ENCODE assay signal across 11 mouse cellular contexts in the genomic region with DNA sequence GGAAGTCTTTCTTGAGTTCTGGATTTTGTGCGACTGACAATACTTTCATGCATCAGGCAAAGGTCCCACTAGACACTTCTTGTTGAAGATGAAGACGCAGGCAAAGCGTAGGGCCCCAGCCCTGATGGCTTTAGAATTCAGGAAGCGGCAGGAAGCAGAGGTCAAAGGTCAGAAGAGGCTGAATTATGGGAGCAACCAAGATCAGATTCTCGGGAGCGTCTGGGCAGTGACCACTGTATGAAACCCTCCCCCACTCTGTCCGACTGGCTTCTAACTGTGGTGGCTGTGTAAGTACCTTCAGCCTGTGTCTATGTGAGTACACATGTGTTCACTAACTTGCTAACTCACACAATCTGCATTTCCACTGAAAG.
DNase-seq lines count a peak whose midpoint lies in the region; ATAC-seq lines count a peak whose summit lies in the region.
"Had no signal": no experiment of that assay in that cellular context is flagged by ENCODE, and none has a peak within 500 bp of the region (broad histone marks: within the 10 kb centered on the region; RNA-seq: fewer than 3 reads in every experiment).

No protein-coding gene starts in this region.

- H3K27me3 ChIP-seq in forebrain, embryonic 10.5 days (ENCODE audit: poor library complexity, severe bottlenecking) = peaks cover 20% of the 10 kb centered on the region
- no peaks in the 10 kb centered on the region for H3K27me3 ChIP-seq in forebrain, embryonic 11.5 days (ENCODE audit: control insufficient read depth, insufficient read depth, low read length)
- peaks cover 11% of the 10 kb centered on the region; the same call in 1 of the 2 replicates for H3K27me3 ChIP-seq in midbrain, embryonic 12.5 days
- no peaks in the 10 kb centered on the region for H3K27me3 ChIP-seq in midbrain, embryonic 15.5 days (replicated peaks)
- no peaks in the 10 kb centered on the region for H3K27me3 ChIP-seq in intestine, embryonic 16.5 days (replicated peaks; ENCODE audit: control insufficient read depth, insufficient read depth, low read length)
- H3K27me3 ChIP-seq in stomach, embryonic 16.5 days (ENCODE audit: control insufficient read depth, insufficient read depth, low read length) = no peaks in the 10 kb centered on the region

- no peak for ATAC-seq in forebrain, embryonic 11.5 days (replicated peaks; ENCODE audit: low FRiP score)
- ATAC-seq in midbrain, embryonic 12.5 days (ENCODE audit: low FRiP score, low read depth) = no peak
- no peak for ATAC-seq in midbrain, embryonic 15.5 days (replicated peaks)
- ATAC-seq in intestine, embryonic 16.5 days = no peak
- no peak for ATAC-seq in stomach, embryonic 16.5 days (ENCODE audit: insufficient read depth, low FRiP score)

- WGBS in forebrain, embryonic 10.5 days = 60% methylated on average over 7 of the region's 7 CpGs
- 72% methylated on average over 7 of the region's 7 CpGs for WGBS in forebrain, embryonic 11.5 days
- WGBS in midbrain, embryonic 12.5 days = 60% methylated on average over 7 of the region's 7 CpGs
- 68% methylated on average over 7 of the region's 7 CpGs for WGBS in midbrain, embryonic 15.5 days
- 39% methylated on average over 7 of the region's 7 CpGs for WGBS in intestine, embryonic 16.5 days
- WGBS in stomach, embryonic 16.5 days = 49% methylated on average over 7 of the region's 7 CpGs

- no peak overlapping the region for H3K4me3 ChIP-seq in forebrain, embryonic 10.5 days
- no peak overlapping the region for H3K4me3 ChIP-seq in forebrain, embryonic 11.5 days (ENCODE audit: low read depth, low read length)
- H3K4me3 ChIP-seq in midbrain, embryonic 12.5 days = no peak overlapping the region
- no peak overlapping the region for H3K4me3 ChIP-seq in midbrain, embryonic 15.5 days
- no peak overlapping the region for H3K4me3 ChIP-seq in intestine, embryonic 16.5 days (ENCODE audit: low read length)
- H3K4me3 ChIP-seq in stomach, embryonic 16.5 days (replicated peaks; ENCODE audit: low read length) = no peak overlapping the region
- H3K4me3 ChIP-seq: gastrocnemius, adult 2 months; myocyte had no signal

- H3K4me1 ChIP-seq in forebrain, embryonic 10.5 days = peaks cover 54% of the 10 kb centered on the region
- peaks cover 6% of the 10 kb centered on the region; the same call in 1 of the 2 replicates for H3K4me1 ChIP-seq in forebrain, embryonic 11.5 days (replicated peaks; ENCODE audit: control insufficient read depth, insufficient read depth, low read length)
- H3K4me1 ChIP-seq in midbrain, embryonic 12.5 days = peaks cover 16% of the 10 kb centered on the region
- H3K4me1 ChIP-seq in midbrain, embryonic 15.5 days = no peaks in the 10 kb centered on the region
- peaks cover 22% of the 10 kb centered on the region for H3K4me1 ChIP-seq in intestine, embryonic 16.5 days (ENCODE audit: control insufficient read depth, insufficient read depth, low read length)
- H3K4me1 ChIP-seq in stomach, embryonic 16.5 days (ENCODE audit: control insufficient read depth, insufficient read depth, low read length) = peaks cover 18% of the 10 kb centered on the region; the same call in 1 of the 2 replicates

- DNase-seq in forebrain, embryonic 10.5 days (ENCODE audit: extremely low spot score, low spot score) = no peak
- no peak for DNase-seq in forebrain, embryonic 11.5 days (ENCODE audit: low spot score)
- DNase-seq in urinary bladder, adult 2 months (ENCODE audit: low spot score) = no peak
- DNase-seq in frontal cortex, postnatal 14 days (ENCODE audit: low spot score in 2 of 2) = no peak
- DNase-seq: gastrocnemius, adult 2 months; lung, adult 18-20 months had no signal

- H3K9me3 ChIP-seq in forebrain, embryonic 10.5 days = no peaks in the 10 kb centered on the region
- H3K9me3 ChIP-seq in forebrain, embryonic 11.5 days (ENCODE audit: control insufficient read depth, low read length) = no peaks in the 10 kb centered on the region
- H3K9me3 ChIP-seq in midbrain, embryonic 12.5 days = no peaks in the 10 kb centered on the region
- no peaks in the 10 kb centered on the region for H3K9me3 ChIP-seq in midbrain, embryonic 15.5 days
- H3K9me3 ChIP-seq in intestine, embryonic 16.5 days (ENCODE audit: control insufficient read depth, low read length) = no peaks in the 10 kb centered on the region
- no peaks in the 10 kb centered on the region for H3K9me3 ChIP-seq in stomach, embryonic 16.5 days (replicated peaks; ENCODE audit: control insufficient read depth, low read length)

- H3K4me2 ChIP-seq in forebrain, embryonic 11.5 days (ENCODE audit: low read depth, low read length, severe bottlenecking) = no peak overlapping the region
- no peak overlapping the region for H3K4me2 ChIP-seq in midbrain, embryonic 12.5 days (replicated peaks)
- H3K4me2 ChIP-seq in midbrain, embryonic 15.5 days = no peak overlapping the region
- H3K4me2 ChIP-seq in intestine, embryonic 16.5 days (ENCODE audit: low read depth, low read length) = no peak overlapping the region
- no peak overlapping the region for H3K4me2 ChIP-seq in stomach, embryonic 16.5 days (ENCODE audit: low read depth, low read length)

- no peaks in the 10 kb centered on the region for H3K36me3 ChIP-seq in forebrain, embryonic 10.5 days (replicated peaks)
- no peaks in the 10 kb centered on the region for H3K36me3 ChIP-seq in forebrain, embryonic 11.5 days (ENCODE audit: control insufficient read depth, insufficient read depth, low read length)
- H3K36me3 ChIP-seq in midbrain, embryonic 12.5 days = no peaks in the 10 kb centered on the region
- H3K36me3 ChIP-seq in midbrain, embryonic 15.5 days (replicated peaks) = no peaks in the 10 kb centered on the region
- no peaks in the 10 kb centered on the region for H3K36me3 ChIP-seq in intestine, embryonic 16.5 days (ENCODE audit: control insufficient read depth, insufficient read depth, low read length)
- no peaks in the 10 kb centered on the region for H3K36me3 ChIP-seq in stomach, embryonic 16.5 days (ENCODE audit: control insufficient read depth, insufficient read depth, low read length)

- H3K27ac ChIP-seq in forebrain, embryonic 10.5 days = peak overlapping the region; percentile 79
- no peak overlapping the region for H3K27ac ChIP-seq in forebrain, embryonic 11.5 days (ENCODE audit: low read depth, low read length)
- H3K27ac ChIP-seq in midbrain, embryonic 12.5 days (replicated peaks) = 0 out of 2 replicates have a peak overlapping the region, but pooled peaks have one; percentile 25
- H3K27ac ChIP-seq in midbrain, embryonic 15.5 days = no peak overlapping the region
- peak overlapping the region; percentile 49; the same call in 1 of the 2 replicates for H3K27ac ChIP-seq in intestine, embryonic 16.5 days (ENCODE audit: low read length)
- H3K27ac ChIP-seq in stomach, embryonic 16.5 days (ENCODE audit: low read length) = peak overlapping the region; percentile 45

- H3K9ac ChIP-seq in forebrain, embryonic 11.5 days (ENCODE audit: low read length) = no peak overlapping the region
- no peak overlapping the region for H3K9ac ChIP-seq in midbrain, embryonic 12.5 days (replicated peaks)
- no peak overlapping the region for H3K9ac ChIP-seq in midbrain, embryonic 15.5 days
- H3K9ac ChIP-seq in intestine, embryonic 16.5 days (ENCODE audit: low read depth, low read length) = no peak overlapping the region
- H3K9ac ChIP-seq in stomach, embryonic 16.5 days (ENCODE audit: low read length) = no peak overlapping the region

Comparison
In these comparisons a context has a peak if more than half of its experiments do, and no peak if none do; other contexts are left out.
1. H3K27ac ChIP-seq: peak in forebrain, embryonic 10.5 days (single experiment), midbrain, embryonic 12.5 days (single experiment), intestine, embryonic 16.5 days (single experiment) and stomach, embryonic 16.5 days (single experiment); none in forebrain, embryonic 11.5 days (single experiment) and midbrain, embryonic 15.5 days (single experiment).